In the genomic region with DNA sequence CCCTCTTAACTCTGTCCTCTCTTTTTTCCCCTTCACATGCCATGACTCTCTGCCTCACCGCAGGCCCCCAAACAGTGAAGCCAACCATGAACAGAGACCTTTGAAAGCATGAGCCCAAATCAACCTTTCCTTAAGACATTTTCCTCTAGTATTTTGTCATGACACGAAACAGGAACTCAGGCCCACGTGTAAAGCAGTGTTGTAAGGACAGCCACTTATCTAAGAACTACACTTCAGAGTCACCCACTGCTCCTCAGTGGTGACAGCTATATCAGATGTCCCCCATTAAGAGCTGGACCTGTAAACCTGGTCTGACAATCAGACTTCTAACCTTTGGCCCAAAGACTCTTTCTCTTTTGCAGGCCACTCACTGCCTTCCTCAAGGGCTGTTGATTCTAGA, we compare ENCODE assay signal across 11 mouse cellular contexts.
"Had no signal": no experiment of that assay in that cellular context is flagged by ENCODE, and none has a peak within 500 bp of the region (broad histone marks: within the 10 kb centered on the region; RNA-seq: fewer than 3 reads in every experiment).

No protein-coding gene starts in this region.

- ATAC-seq: liver, postnatal 0 days; midbrain, embryonic 16.5 days had no signal

- DNase-seq: kidney, adult 8-10 months; kidney, postnatal 25 days; layer of hippocampus, adult 9-11 months; layer of hippocampus, postnatal 36 days; liver; liver, embryonic 13.5 days; liver, postnatal 0 days; right cerebral cortex, postnatal 14 days; thymus, adult 18-20 months; thymus, postnatal 14 days had no signal
